Mouse (Mus musculus) midbrain, embryonic 15.5 days (tissue): ENCODE data around the gene Nr2f6. TPM values are rescaled to one million over a fixed set of nuclear protein-coding genes. Genes with fewer than 3 reads are reported as not detected.

Experiments used
- ATAC-seq: fragments of 200-750 bp; cut with Nextera tagmentation; replicated peaks from 2 replicates; pipeline ENCODE4 v1.8.0; 2017; ENCODE audit warnings: moderate TSS enrichment
- H3K27ac ChIP-seq: fragments of 300-500 bp; sonication (generic); 2 replicates; pipeline ENCODE4 v1.5.1; 2015; ENCODE audit warnings: mild to moderate bottlenecking, inconsistent platforms
- H3K27me3 ChIP-seq: fragments of 300-500 bp; sonication (generic); replicated peaks from 2 replicates; pipeline ENCODE4 v1.6.1; 2015; ENCODE audit warnings: inconsistent platforms
- H3K36me3 ChIP-seq: fragments of 300-500 bp; sonication (generic); replicated peaks from 2 replicates; pipeline ENCODE4 v1.6.1; 2015; ENCODE audit warnings: inconsistent platforms
- H3K4me1 ChIP-seq: fragments of 300-500 bp; sonication (generic); 2 replicates; pipeline ENCODE4 v1.6.1; 2015; ENCODE audit warnings: inconsistent platforms
- H3K4me2 ChIP-seq: fragments of 300-500 bp; sonication (generic); 2 replicates; pipeline ENCODE4 v1.6.1; 2015; ENCODE audit warnings: inconsistent platforms, mild to moderate bottlenecking, moderate library complexity
- H3K4me3 ChIP-seq: fragments of 300-500 bp; sonication (generic); 2 replicates; pipeline ENCODE4 v1.5.1; 2015; ENCODE audit warnings: mild to moderate bottlenecking, inconsistent platforms
- H3K9ac ChIP-seq: fragments of 300-500 bp; sonication (generic); 2 replicates; pipeline ENCODE4 v1.6.1; 2015; ENCODE audit warnings: mild to moderate bottlenecking, inconsistent platforms
- H3K9me3 ChIP-seq: fragments of 300-500 bp; sonication (generic); 2 replicates; pipeline ENCODE4 v1.6.1; 2016; ENCODE audit warnings: inconsistent platforms
- WGBS: fragments of 180-500 bp; shearing (Covaris S2); methylation state at CpG from one replicate; pipeline ENCODE4 v1.1.7; 2015; ENCODE audit warnings: mixed read lengths; 5-methylcytosine and 5-hydroxymethylcytosine counted together
- polyA plus RNA-seq: library from polyadenylated mRNA; unstranded; fragments of >200 nt; fragmentation: Nextera tagmentation; extraction: Ambion mirVana; gene quantifications from 2 replicates; pipeline ENCODE4 v1.2.1, GENCODE M21; 2015

Nr2f6 gene
- polyA plus RNA-seq, 1 experiment from 2014 or later, result 25.0 TPM

GRCm38 (mm10) chr8:71383396-71383795 lies 1.6 kb upstream of the Nr2f6 start:
- Histone ChIP-seq H3K4me3 (no peak overlapping the region), H3K9ac (no peak overlapping the region), H3K4me2 (no peak overlapping the region), H3K9me3 (no peaks in the 10 kb centered on the region), H3K27ac (peak overlapping the region; percentile 85), H3K36me3 (no peaks in the 10 kb centered on the region), H3K4me1 (peaks cover 37% of the 10 kb centered on the region), H3K27me3 (no peaks in the 10 kb centered on the region)
- 8% methylated on average over 12 of the region's 12 CpGs for WGBS
- no peak for ATAC-seq

GRCm38 (mm10) chr8:71381971-71382961 lies 506 bp upstream of the Nr2f6 start:
- H3K4me3 ChIP-seq, result peak overlapping the region; percentile 74
- ATAC-seq, result peak; percentile 86
- H3K27me3 ChIP-seq, result peaks cover 3% of the 10 kb centered on the region; the same call in 1 of the 2 replicates
- peak overlapping the region; percentile 76 for H3K9ac ChIP-seq
- peak overlapping the region; percentile 93 for H3K4me2 ChIP-seq
- 2% methylated on average over 46 of the region's 80 CpGs for WGBS
- H3K27ac ChIP-seq, result peak overlapping the region; percentile 85
- no peaks in the 10 kb centered on the region for H3K36me3 ChIP-seq
- no peaks in the 10 kb centered on the region for H3K9me3 ChIP-seq
- peaks cover 37% of the 10 kb centered on the region for H3K4me1 ChIP-seq

GRCm38 (mm10) chr8:71380178-71381171 lies 1.3 kb downstream of the Nr2f6 start:
- H3K9ac ChIP-seq, result peak overlapping the region; percentile 76
- H3K27me3 ChIP-seq, result peaks cover 3% of the 10 kb centered on the region; the same call in 1 of the 2 replicates
- H3K36me3 ChIP-seq, result no peaks in the 10 kb centered on the region
- no peaks in the 10 kb centered on the region for H3K9me3 ChIP-seq
- H3K27ac ChIP-seq, result no peak overlapping the region
- under 1% methylated on average over 72 of the region's 72 CpGs for WGBS
- H3K4me2 ChIP-seq, result peak overlapping the region; percentile 93
- peak overlapping the region; percentile 74 for H3K4me3 ChIP-seq
- 0 out of 2 replicates have a peak, but pooled peaks have one; percentile 1 for ATAC-seq
- H3K4me1 ChIP-seq, result peaks cover 53% of the 10 kb centered on the region

- WGBS, result 41% methylated on average over 3 of the region's 3 CpGs
- no peak for ATAC-seq
- Histone ChIP-seq H3K9me3 (no peaks in the 10 kb centered on the region), H3K4me2 (peak overlapping the region; percentile 93), H3K4me3 (peak overlapping the region; percentile 74), H3K9ac (peak overlapping the region; percentile 76; the same call in 1 of the 2 replicates), H3K36me3 (no peaks in the 10 kb centered on the region), H3K4me1 (peaks cover 54% of the 10 kb centered on the region), H3K27me3 (peaks cover 3% of the 10 kb centered on the region; the same call in 1 of the 2 replicates), H3K27ac (no peak overlapping the region)
Measured at GRCm38 (mm10) chr8:71379512-71380075, 2.2 kb downstream of the Nr2f6 start.

- peak overlapping the region; percentile 74; the same call in 1 of the 2 replicates for H3K4me3 ChIP-seq
- H3K36me3 ChIP-seq, result no peaks in the 10 kb centered on the region
- ATAC-seq, result no peak
- H3K9ac ChIP-seq, result 0 out of 2 replicates have a peak overlapping the region, but pooled peaks have one; percentile 76
- peaks cover 54% of the 10 kb centered on the region for H3K4me1 ChIP-seq
- H3K27me3 ChIP-seq, result peaks cover 3% of the 10 kb centered on the region; the same call in 1 of the 2 replicates
- H3K9me3 ChIP-seq, result no peaks in the 10 kb centered on the region
- H3K4me2 ChIP-seq, result peak overlapping the region; percentile 93
- 26% methylated on average over 4 of the region's 4 CpGs for WGBS
- H3K27ac ChIP-seq, result no peak overlapping the region
Measured at GRCm38 (mm10) chr8:71379008-71379407, 2.8 kb downstream of the Nr2f6 start.

GRCm38 (mm10) chr8:71376423-71377030 lies 5.2 kb downstream of the Nr2f6 start:
- no peak for ATAC-seq
- 33% methylated on average over 8 of the region's 8 CpGs for WGBS
- Histone ChIP-seq H3K9ac (peak overlapping the region; percentile 49; the same call in 1 of the 2 replicates), H3K9me3 (no peaks in the 10 kb centered on the region), H3K27me3 (peaks cover 3% of the 10 kb centered on the region; the same call in 1 of the 2 replicates), H3K4me3 (peak overlapping the region; percentile 39), H3K4me2 (peak overlapping the region; percentile 80), H3K4me1 (peaks cover 50% of the 10 kb centered on the region), H3K27ac (peak overlapping the region; percentile 79; the same call in 1 of the 2 replicates), H3K36me3 (no peaks in the 10 kb centered on the region)

- peak overlapping the region; percentile 79 for H3K27ac ChIP-seq
- ATAC-seq, result peak; percentile 8; the same call in 1 of the 2 replicates
- H3K9ac ChIP-seq, result peak overlapping the region; percentile 49
- 4% methylated on average over 61 of the region's 74 CpGs for WGBS
- peak overlapping the region; percentile 39 for H3K4me3 ChIP-seq
- H3K27me3 ChIP-seq, result peaks cover 3% of the 10 kb centered on the region; the same call in 1 of the 2 replicates
- H3K36me3 ChIP-seq, result no peaks in the 10 kb centered on the region
- no peaks in the 10 kb centered on the region for H3K9me3 ChIP-seq
- peaks cover 44% of the 10 kb centered on the region for H3K4me1 ChIP-seq
- peak overlapping the region; percentile 80 for H3K4me2 ChIP-seq
Measured at GRCm38 (mm10) chr8:71375581-71376422, 6.0 kb downstream of the Nr2f6 start.

- ATAC-seq, result no peak
Measured at GRCm38 (mm10) chr8:71374616-71375206, 7.0 kb downstream of the Nr2f6 start.

GRCm38 (mm10) chr8:71373000-71373399 lies 8.8 kb downstream of the Nr2f6 start:
- Histone ChIP-seq H3K27me3 (peaks cover 3% of the 10 kb centered on the region; the same call in 1 of the 2 replicates), H3K27ac (no peak overlapping the region), H3K4me3 (no peak overlapping the region), H3K4me1 (peaks cover 35% of the 10 kb centered on the region), H3K9ac (no peak overlapping the region), H3K9me3 (no peaks in the 10 kb centered on the region), H3K4me2 (no peak overlapping the region), H3K36me3 (0 out of 2 replicates have a peak, but pooled peaks cover 3% of the 10 kb centered on the region)
- 89% methylated on average over 3 of the region's 3 CpGs for WGBS
- no peak for ATAC-seq

More at GRCm38 (mm10) chr8:71374616-71375206, 7.0 kb downstream of the Nr2f6 start:
- H3K4me1 ChIP-seq, result peaks cover 39% of the 10 kb centered on the region
- peaks cover 3% of the 10 kb centered on the region; the same call in 1 of the 2 replicates for H3K27me3 ChIP-seq
- H3K36me3 ChIP-seq, result no peaks in the 10 kb centered on the region
- no peak overlapping the region for H3K9ac ChIP-seq
- no peak overlapping the region for H3K27ac ChIP-seq
- 75% methylated on average over 17 of the region's 17 CpGs for WGBS
- H3K4me2 ChIP-seq, result 0 out of 2 replicates have a peak overlapping the region, but pooled peaks have one; percentile 80
- H3K4me3 ChIP-seq, result no peak overlapping the region
- H3K9me3 ChIP-seq, result no peaks in the 10 kb centered on the region

GRCm38 (mm10) chr8:71372427-71372826 lies 9.3 kb downstream of the Nr2f6 start:
- ATAC-seq, result no peak
- Histone ChIP-seq H3K4me2 (no peak overlapping the region), H3K27ac (no peak overlapping the region), H3K9me3 (no peaks in the 10 kb centered on the region), H3K4me3 (no peak overlapping the region), H3K4me1 (peaks cover 41% of the 10 kb centered on the region), H3K36me3 (0 out of 2 replicates have a peak, but pooled peaks cover 3% of the 10 kb centered on the region), H3K27me3 (no peaks in the 10 kb centered on the region), H3K9ac (no peak overlapping the region)
- 84% methylated on average over 12 of the region's 12 CpGs for WGBS
